Mouse (Mus musculus) brain, embryonic 14.5 days (tissue): ENCODE measurements at regions not wholly inside any gene's neighbourhood (a gene's known extent, or its start where the extent isn't known, plus 50 kb on each side); places are given as distances from the start of the nearest gene placed in this dataset.

Experiments
- DNase-seq: peaks from one replicate; pipeline ENCODE4 v3.0.0-alpha.2; 2011; ENCODE audit warnings: low read depth
- CTCF ChIP-seq: fragments of 200-500 bp; IDR thresholded peaks from 2 replicates; pipeline ENCODE4 v1.5.1; 2012; ENCODE audit warnings: inconsistent platforms, mild to moderate bottlenecking, moderate library complexity, borderline replicate concordance; ENCODE audit not compliant: insufficient read depth, insufficient read length; ENCODE audit errors: extremely low read depth
- POLR2A ChIP-seq: fragments of 200-500 bp; IDR thresholded peaks from 2 replicates; pipeline ENCODE4 v1.6.1; 2012; ENCODE audit warnings: mild to moderate bottlenecking, inconsistent platforms, borderline replicate concordance; ENCODE audit not compliant: poor library complexity, insufficient read depth, insufficient read length, severe bottlenecking; ENCODE audit errors: extremely low read depth

- no peak for TF ChIP-seq CTCF
- no peak for TF ChIP-seq POLR2A
Observed at GRCm38 (mm10) chr1:163575593-163575992, 149.4 kb downstream of the Mettl11b start.

DNA sequence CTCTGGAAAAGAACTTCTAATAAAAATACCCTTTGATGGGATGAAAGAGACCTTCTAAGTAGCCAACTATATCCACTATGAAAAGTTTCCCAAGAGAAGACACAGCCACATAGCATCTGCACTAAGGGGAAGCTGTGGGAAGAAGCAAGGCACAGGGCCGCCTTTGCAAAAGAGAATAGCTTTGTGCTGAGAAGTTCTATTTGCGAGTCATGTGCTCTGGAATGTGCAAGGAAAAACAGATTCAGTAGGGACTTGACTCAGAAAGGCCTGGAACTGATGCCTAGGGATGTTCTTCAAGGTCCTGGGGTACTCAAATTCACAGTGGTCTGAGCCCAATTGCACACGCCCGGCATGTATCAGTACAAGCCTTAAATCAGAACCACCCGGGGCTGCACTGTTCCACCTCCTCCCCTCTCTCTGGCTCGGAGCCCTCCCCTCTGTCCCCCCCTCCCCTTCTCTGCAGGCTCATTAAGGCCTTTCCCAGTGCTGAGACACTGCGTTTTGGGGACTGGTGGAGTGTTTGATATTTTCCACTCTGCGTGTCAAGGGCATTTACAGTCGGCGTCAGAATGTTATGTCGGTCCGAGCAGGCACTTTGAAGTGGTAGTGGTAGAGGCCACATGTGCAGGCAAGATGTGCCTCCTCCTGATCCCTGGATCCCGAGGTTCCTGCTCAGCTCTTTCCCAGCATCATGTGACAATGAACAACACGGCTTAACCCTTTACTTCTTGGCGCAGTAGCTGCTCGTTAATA, 150.4 kb downstream of the Mettl11b start:
- peak; percentile 39 for DNase-seq
- no peak for TF ChIP-seq CTCF
- TF ChIP-seq POLR2A = no peak

More at GRCm38 (mm10) chr1:163575593-163575992, 149.4 kb downstream of the Mettl11b start:
- DNase-seq = peak; percentile 12

DNA sequence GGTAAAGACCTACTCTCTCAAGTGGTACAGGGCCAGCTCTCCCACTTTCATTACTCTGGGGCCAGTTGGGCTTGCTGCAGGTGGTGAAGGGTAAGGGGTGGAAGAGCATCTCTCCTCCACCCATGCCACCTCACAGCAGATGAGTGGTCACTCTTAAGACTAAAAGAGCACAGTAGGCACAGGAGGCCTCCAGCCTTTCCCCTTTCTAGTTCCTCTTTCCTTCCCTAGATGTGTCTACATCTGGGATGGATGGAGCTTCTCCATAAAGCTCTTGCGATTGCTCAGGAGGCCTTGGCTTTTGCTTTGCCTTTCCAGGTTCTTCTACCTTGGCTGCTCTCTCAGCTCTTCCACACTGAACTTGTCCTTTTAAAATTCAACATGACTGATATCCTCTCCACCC, 151.5 kb downstream of the Mettl11b start:
- DNase-seq = no peak
- no peak for TF ChIP-seq CTCF
- TF ChIP-seq POLR2A = no peak

GRCm38 (mm10) chr1:163563791-163564190, 160.3 kb upstream of the Gorab start:
- DNase-seq = no peak
- TF ChIP-seq POLR2A (no peak), CTCF (no peak)

- no peak for DNase-seq
- TF ChIP-seq CTCF (no peak), POLR2A (no peak)
Observed at GRCm38 (mm10) chr1:163563064-163563463, 159.6 kb upstream of the Gorab start.

DNA sequence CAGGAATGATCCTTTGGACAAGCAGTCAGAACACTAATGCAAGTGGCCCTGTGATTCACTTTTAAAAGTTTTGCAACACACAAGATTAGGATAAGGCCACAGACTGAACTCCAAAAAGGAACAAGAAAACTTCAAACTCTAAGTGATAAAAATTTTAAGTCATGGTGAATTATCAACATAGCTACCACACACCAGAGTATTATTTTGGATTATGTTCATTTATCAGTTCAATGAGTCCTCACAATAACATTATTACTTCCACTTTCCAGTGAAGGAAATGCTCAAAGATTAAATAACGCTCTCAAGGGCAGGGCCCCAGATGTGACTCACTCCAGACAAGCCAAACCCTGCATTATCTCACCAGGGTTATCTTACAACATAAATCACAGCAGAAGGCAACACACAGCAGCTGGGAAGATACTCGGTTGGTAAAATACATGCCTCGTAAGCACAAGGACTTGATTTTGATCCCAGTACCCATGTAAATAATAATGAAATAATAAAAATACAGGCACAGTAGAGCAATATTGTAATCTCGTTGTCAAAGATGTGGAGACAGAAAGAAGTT, 158.8 kb upstream of the Gorab start:
- TF ChIP-seq CTCF (no peak), POLR2A (no peak)
- no peak for DNase-seq

- TF ChIP-seq POLR2A (no peak), CTCF (no peak)
- no peak for DNase-seq
Observed at GRCm38 (mm10) chr1:163561016-163561415, 157.5 kb upstream of the Gorab start.

- DNase-seq = peak; percentile 71
- TF ChIP-seq POLR2A (no peak), CTCF (no peak)
Observed at GRCm38 (mm10) chr1:163560276-163560943, 156.9 kb upstream of the Gorab start.

DNA sequence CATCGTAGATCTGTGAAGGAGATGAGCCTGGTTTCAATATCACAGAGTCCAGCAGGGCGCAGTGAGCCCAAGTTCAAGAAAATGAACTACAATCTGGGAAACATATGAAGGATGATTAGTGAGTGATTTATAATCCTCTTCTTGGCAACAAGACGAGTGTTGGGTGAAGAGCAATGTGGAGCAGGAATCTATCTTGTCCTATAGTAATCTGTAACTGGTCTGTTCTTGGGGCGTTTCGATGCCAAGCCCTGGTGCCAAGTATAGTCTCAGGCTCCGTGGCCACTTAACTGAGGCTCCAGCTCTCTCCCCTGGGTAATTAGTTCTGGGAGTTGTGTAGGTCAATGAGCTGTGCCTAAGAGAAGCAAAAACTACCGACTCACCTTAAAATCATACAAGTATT, 154.4 kb upstream of the Gorab start:
- TF ChIP-seq POLR2A = no peak
- TF ChIP-seq CTCF = no peak
- DNase-seq = no peak

DNA sequence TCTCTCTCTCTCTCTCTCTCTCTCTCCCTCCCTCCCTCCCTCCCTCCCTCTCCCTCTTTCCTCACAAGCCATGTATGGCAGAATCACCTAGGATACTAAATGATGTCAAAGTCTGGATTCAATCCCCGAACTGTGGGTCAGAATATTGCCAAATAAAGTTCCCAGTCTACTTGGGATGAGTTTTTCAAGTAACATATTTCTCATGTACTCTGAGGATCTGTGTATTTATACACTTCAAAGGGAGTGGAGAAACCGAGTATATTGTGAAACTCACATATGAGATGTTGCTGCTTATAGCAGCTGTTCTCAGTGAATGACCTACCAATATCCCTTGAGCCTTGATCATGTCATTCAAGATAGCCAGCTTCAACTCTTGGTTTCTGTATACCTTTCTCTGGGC, 151.7 kb upstream of the Gorab start:
- TF ChIP-seq POLR2A = no peak
- TF ChIP-seq CTCF = no peak
- no peak for DNase-seq

- DNase-seq = no peak
- TF ChIP-seq CTCF (no peak), POLR2A (no peak)
Observed at GRCm38 (mm10) chr1:163538776-163539492, 135.5 kb upstream of the Gorab start.

DNA sequence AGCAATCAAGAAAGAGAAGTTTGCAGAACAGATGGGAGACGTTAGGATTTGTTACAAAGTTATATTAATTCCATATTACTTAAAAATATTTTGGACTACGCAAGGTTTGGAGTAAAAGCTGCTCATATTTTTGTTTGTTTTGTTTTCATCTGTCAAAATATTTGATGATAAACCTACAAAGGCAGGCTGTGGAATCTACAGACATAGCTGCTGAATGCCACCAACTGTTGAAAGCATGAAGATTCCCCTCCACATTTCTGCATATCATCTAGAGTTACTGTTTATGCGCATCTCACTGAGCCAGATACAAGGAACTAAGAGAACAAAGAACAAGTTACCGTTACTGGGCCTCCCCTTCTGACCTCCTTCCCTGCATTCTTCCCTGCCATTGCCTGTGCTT, 127.1 kb upstream of the Gorab start:
- DNase-seq = peak; percentile 14
- TF ChIP-seq CTCF (no peak), POLR2A (no peak)

DNA sequence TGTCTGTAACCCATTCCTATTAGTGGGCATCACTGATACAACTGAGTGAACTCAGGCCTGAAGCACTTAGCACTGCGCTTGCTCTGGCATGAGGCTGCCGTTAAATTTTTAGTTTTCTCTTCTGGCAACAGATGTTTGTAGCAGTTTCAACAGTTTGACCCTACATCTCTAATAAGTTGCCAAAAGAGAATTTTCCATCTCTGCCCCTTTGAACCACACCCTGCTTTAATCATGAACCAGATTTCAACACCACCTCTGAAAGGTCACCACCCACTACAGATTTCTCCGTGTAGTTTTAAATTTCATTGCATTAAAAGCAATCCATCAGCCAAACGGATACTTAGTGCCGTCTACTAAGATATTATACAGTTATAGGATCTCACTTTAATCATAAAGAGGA, 114.5 kb upstream of the Gorab start:
- no peak for DNase-seq
- TF ChIP-seq POLR2A (no peak), CTCF (no peak)
